Mouse (Mus musculus): ENCODE data around the gene Fbxo44.
"Not testable (repeated sequence)": the region's sequence is repeated elsewhere in the genome, so short reads cannot be mapped to it uniquely, and the experiment has no call there.

Fbxo44 gene

DNA sequence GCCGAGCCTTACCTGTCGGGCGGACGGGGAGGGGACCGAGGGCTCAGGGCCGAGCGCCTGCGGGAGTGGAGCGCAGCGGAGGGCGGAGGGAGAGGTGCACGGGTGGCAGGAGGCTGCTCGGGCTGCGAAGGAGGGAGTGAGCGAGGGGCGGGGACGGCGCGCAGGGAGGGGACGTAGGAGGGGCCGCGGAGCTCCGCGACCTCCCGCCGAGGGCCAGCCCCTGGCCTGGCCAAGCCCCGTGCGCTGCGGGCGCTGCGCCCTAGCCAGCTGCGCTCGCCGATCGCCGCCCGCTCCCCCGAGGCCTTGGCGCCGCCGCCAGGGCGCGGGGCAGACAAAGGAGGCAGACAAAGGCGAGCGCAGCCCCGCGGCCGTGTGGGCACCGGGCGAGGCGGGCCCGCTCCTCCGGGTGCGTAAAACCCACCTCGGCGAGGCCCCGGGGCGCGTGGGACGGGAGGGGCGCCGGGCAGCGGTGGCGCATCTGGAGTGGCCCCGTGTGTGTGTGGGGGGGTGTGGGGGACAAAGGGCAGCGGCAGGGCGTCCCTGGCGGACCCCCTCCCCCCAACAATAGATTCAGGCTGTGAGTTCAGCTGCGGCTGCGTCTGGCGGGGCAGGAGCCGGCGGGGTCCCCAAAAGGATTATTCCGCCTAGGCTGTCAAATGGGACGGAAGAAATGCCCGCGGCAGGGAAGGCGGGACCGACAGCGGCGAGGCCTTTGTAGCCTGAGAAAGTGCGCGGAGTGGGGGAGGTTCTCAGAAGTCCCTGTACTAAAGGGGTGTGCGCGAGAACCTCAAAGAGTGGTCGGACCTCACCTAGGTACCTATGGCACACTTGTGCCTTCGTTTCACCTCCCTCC is 29.5 kb downstream of the Fbxo44 start, which contains the start of gene Draxin:
Gene Draxin (minus strand): TSS at position 138 of the 853 bp plus-strand sequence.
- DNase-seq (ENCODE audit: low read depth, low spot score): peak; percentile 79

DNA sequence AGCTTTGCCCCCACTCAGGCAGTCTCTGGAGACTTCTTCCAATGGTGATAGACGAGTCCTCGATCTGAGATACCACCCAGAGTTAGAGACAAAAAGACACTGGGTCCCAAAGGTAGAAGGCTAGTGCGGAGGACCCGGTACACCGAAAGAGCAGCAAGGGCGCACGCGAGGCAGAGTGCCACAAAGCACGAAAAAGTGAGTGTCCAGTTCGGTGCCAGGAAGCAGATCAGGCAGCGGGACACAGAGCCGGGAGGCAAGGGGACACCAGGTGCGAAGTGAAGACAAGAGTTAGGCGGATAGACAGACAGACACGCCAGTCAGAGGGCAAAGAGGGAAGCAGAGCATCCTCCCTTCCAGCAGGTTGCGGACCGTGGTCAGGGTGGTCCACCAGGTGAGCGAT is 30.1 kb downstream of the Fbxo44 start, which contains the start of gene Mad2l2:
Gene Mad2l2 (plus strand): TSS at position 252 of the 400 bp plus-strand sequence.
- DNase-seq (ENCODE audit: low read depth, low spot score): no peak

DNA sequence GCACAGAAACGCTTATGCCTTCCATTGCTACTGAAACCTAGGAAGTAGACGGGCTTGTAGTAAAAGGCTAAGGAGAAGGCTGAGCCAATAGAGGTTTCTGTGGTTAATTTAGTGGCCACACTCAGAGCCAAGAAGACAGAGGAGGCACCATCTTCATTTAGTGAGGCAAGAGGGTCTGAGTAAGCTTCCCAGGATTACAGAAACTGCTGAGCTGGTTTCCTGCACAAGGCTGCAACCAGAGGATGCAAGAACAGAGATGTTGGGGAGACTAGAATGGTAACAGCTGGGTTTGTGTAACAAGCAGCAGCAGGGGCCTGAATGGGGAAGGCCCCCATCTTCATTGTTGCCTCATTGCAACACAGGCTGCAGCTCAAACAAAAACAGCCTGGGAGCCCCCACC is 31.6 kb downstream of the Fbxo44 start:
- DNase-seq (ENCODE audit: low read depth, low spot score): no peak

DNA sequence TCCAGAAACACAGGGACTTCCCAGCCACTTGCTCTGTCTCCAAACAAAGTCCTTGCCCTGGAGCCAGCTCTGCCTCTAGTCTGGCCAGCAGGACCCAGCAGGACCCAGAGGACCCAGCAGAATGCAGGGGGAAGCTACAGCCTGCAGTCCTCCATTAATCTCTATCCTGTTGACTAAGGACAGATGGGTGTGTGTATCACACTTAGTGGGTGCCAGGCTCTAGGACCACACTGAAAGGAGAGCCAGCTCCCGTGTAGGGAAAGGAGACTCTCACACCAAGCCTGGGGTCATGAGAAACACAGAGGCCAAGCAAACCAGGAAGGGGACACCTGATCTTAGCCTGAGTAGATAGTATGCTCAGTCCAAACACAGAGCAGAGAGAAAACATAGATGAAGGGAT is 32.0 kb downstream of the Fbxo44 start:
- no peak for DNase-seq (ENCODE audit: low read depth, low spot score)

DNA sequence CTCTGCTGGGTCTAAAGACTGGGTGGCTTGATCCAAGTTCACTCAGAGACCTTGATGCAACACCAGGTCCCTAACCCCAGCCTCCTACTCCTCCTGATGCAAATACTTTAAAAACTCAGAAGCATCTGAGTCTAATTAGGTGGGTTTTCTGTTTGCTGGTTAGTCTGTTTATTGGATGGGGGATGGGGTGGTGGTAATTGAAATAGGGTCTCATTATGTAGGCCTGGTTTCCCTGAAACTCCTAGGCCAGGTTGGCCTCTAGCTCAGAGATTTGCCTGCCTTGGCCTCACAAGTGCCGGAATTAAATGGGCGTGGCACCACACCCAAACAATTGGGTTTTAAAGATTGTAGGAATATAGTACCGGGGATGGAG is 37.6 kb downstream of the Fbxo44 start:
- no peak for DNase-seq (ENCODE audit: low read depth, low spot score)

DNA sequence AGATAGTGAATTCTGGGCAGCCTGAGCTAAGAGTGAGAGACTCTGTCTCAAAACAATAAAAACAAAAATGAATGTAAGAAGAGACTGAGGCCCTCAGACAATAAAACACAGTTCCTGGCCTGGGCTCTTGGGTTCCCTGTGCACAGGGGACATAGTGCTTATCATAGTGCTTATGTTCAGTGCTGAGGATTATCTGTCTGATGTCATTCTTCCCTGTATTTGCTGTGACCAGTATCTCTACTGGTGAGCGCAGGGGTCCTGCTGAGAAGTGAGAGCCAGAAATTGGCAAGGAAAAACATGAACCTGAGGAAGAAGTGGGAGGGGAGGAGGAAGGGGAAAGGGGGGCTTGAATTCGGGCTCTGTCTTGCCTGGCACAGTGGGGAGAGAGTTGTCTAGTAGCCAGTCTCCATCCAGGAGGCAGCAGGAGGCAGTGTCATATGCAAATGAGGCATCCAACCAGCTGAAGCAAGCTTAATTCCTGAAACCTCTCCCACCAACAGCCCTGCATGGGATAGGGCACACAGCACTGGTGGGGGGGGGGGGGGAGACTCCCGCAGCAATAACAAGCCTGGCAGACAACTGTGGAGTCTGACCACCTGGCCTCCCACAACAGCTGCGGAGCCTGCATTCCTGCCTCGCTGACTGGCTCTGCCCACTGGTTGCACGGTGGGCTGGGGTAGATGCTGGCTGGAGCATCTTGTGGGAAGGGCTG is 38.1 kb downstream of the Fbxo44 start:
- peak; percentile 56 for DNase-seq (ENCODE audit: low read depth, low spot score)

DNA sequence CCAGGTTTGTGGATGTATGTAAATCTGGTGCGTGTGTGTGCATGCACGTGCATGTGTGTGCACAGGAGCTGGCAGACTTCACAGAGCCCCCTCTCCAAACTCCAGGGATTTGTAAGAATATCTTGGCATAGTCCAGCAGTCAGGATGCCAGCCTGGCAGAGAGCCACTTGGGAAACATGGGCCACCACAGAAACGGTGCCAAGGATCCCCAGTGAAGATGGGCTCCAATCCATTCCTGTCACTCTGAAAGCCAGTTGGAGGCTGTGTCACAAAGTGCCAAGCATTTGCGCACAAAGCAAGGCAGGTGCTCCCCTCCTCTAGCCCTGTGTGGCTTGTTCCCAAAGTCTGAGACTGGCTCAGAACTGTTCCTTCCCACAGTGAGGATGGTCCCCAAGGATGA is 38.9 kb downstream of the Fbxo44 start:
- no peak for DNase-seq (ENCODE audit: low read depth, low spot score)

DNA sequence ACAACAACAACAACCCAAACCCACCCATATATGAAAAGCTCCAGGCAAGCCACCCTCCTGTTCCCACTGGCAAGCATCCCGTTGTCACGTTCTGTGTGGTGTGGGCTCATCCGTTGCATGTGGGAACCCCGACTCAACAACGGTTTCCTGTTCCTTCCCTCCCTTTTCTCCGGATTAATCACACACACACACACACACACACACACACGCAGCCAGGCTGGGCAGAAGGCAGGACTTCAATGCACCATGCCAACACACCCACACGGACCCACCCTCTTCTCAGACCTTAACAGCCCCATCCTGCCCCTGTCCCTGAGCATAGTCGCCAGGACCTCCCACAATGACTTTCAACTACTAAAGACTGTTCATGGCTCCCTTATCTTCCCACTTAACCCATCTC is 39.7 kb downstream of the Fbxo44 start:
- no peak for DNase-seq (ENCODE audit: low read depth, low spot score)

DNA sequence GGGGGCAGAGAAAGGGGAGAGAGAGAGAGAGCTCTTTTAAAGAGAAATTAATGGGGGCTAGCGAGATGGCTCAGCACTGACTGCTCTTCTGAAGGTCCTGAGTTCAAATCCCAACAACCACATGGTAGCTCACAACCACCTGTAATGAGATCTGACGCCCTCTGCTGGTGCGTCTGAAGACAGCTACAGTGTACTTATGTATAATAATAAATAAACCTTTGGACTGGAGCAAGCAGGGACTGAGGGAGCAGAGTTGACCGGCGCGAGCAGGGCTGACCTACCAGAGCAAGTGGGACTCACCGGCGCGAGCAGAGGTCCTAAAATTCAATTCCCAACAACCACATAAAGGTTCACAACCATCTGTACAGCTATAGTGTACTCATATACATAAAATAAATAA is 40.7 kb downstream of the Fbxo44 start:
- not testable (repeated sequence) for DNase-seq (ENCODE audit: low read depth, low spot score)

DNA sequence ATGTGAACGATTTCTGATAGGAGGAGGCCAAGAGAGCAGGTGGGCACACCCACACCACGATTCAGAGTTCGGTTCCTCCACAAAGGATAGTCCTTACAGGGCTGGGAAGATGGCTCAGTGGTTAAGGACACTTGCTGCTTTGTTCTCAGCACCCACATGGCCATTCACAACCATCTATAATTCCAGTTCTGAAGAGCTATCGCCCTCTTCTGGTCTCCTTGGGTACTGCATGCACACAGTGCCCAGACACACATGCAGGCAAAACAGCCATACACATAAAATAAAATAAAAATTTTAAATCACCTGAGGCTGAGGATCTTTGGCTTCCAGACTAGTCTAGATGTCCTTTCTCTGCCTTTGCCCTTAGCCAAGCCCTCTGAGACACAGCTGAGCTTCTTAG is 42.9 kb downstream of the Fbxo44 start:
- DNase-seq (ENCODE audit: low read depth, low spot score): peak; percentile 60

DNA sequence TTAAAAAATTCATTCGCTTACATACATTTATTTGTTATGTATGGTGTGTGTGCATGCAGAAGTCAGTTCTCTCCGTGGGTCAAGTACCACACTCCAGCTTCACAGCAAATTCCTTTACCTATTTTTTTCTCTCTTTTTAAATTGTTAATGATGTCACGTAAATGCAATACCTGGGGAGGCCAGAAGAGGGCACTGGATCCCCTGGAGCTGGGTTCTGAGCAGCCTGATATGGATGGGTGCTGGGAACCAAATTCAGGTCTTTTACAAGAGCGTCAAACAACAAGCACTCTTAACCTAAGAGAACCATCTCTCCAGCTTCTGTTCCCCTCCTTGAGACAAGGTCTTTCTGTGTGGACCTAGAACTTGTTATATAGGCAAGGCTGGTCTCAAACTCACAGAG is 43.6 kb downstream of the Fbxo44 start:
- peak; percentile 79 for DNase-seq (ENCODE audit: low read depth, low spot score)

DNA sequence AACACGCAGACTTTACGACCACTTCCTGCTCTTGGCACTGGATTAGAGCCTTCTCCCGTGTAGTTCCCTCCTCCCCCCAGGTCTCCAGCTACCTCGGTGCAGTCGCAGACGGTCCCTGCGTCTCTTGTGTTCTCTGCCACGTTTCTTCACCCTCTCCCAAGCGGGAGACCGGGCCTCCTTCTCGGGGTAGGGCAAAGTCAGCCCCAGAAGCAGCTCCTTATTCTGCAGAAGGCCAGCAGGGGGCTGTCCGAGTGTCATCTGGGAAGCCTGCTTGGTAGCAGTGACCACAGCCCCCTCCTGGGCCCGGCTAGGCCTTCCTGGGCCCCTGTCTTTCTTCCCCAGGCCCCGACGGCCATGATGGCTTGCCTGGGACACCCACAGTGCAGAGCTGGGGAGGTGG is 44.8 kb downstream of the Fbxo44 start:
- peak; percentile 54 for DNase-seq (ENCODE audit: low read depth, low spot score)

DNA sequence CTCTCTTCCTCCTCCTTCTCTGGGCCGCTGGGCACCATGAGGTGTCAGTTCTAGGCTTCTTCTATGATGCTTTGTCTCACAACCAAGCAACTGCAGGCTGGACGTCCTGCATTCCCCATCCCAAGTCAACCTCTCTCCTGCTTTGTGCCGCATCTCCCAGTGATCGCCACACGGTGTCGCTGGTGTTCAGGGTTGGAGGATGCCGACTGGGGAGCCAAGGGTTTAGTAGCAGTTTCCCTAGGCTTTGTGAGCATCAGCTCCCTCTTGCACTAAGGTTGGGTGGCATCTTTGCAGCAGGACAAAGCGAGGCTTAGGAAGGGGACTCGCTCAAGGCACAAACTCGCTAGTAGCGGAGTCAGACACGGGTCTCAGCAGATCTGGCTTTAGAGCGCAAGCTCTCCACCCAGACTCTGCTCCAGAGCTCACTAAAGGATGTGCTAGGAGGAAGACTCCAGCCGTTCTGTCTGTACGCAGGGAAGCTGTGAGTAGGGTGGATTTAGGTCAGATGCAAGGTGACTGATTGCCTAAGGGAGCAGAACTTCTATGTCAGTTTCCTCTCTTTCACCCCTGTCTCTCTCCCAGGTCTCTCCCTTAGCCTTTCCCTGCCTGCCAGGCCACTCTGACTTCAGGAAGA is 45.4 kb downstream of the Fbxo44 start:
- DNase-seq (ENCODE audit: low read depth, low spot score): peak; percentile 93

DNA sequence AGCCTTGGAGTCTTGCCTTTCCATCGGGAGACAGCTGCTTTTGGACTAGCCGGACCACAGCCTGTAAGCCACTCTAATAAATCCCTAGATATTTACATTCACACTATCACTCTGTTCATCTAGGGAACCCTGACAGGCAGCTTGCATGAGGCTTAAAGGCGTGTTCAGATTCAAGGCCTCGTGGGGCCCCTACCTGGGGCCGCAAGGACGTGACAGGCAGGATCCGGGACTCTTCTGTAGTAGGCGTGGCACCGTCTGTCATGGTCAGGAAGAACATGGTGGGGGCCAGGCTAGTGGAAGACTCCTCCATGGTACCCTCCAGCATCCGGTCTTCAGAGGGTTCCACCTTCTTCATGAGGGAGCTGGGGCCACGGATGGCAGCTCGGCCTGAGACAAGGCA is 47.8 kb downstream of the Fbxo44 start:
- no peak for DNase-seq (ENCODE audit: low read depth, low spot score)

DNA sequence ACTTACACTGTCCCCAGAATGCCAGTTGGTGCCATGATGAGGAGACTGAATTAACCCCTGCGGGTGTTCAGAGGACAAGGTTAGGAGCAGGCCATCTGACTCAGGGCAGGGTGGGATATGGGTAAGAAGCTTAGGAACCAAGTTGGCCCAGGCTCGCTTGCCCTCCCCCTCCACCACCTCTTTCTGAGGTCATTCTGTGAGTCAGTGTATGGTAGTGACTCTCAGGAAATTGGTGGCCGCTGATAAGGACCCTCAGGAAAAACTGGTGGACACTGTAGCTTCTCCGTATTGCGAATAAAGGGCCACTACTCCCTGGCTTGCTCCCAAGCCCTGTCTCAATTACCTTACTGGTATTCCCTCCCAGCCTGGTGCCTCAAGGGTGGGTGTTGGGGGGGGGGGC is 51.1 kb downstream of the Fbxo44 start:
- no peak for DNase-seq (ENCODE audit: low read depth, low spot score)

DNA sequence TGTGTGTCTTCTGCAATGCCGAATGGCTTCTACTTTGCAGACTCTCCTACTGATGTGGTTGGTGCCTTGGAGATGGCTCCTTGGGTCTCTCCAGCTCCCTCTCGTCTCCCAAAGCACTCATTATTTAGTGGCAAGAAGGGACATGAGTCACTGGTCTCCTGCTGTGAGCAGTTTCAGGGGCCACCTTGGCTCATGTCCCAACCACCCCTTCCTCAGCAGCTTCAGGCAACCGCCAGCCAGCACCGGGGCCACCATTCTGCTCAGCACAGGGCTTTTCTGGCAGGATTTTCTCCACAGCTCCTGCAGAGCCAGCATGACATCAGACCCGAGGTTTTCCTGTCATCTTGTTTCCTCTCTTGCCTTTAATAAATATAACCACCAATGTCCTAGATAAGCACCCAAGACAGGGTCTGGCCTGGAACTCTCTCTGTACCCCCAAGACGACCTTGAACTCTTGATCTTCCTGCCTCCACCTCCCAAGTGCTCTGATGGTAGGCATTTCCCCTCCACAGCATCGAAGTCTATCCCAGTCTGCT is 51.6 kb downstream of the Fbxo44 start:
- DNase-seq (ENCODE audit: low read depth, low spot score): no peak

DNA sequence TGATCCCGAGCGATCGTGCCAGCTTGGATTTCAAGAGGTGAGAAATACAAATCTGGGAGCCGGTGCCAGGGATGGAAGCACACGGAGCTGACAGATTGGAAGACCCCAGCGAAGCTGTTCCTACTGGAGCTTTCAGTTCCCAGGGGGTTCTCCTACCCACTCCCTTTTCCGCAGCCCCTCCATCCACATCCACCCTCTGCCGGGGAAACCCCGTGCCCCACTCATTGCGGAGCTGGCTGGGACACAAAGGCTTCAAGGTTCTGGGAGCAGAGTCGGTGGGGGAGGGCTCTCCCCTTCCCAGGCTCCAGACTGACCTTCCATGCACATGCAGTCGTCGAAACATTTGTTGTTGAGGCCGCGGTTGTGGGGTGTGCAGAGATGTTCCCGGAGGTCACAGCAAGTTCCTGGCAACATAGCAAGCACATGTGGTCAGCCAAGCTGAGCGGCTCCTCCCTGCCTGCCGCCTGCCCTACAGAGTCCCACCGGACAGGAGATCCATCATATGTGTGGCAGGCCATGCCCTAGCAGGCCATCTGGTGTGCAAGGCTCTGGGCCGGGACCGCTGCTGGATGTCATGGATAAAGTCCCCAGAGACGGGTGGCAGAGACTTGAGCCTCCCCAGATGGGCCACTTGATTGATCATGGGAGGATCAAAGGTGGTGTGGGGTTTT is 52.5 kb downstream of the Fbxo44 start:
- DNase-seq (ENCODE audit: low read depth, low spot score): no peak

DNA sequence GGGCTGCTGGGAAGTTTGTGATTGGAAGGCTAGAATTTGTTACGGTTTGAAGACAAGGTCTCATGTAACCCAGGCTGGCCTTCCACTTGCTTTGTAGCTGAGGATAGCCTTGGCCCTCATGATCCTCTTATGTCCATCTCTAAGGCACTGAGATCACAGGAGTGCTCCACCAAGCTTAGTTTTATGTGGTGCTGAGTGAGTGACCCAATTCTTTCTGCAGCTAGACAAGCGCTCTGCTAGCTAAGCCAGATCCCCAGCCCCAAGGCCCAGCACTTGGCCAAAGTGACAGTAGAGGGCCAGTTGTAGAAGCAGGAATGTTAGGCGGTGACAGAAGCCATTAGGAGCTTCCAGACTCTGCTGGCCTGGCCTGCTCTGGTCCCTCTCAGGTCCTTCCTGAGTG is 56.1 kb downstream of the Fbxo44 start:
- no peak for DNase-seq (ENCODE audit: low read depth, low spot score)

Data from ZHBTc4 (cell line).